Mouse (Mus musculus): ENCODE results near the gene Gnb1l. TPM values are rescaled to one million over a fixed set of nuclear protein-coding genes. Genes with fewer than 3 reads are reported as not detected.

Gene Gnb1l
- polyA plus RNA-seq, 1 experiment: 12.4 TPM

DNA sequence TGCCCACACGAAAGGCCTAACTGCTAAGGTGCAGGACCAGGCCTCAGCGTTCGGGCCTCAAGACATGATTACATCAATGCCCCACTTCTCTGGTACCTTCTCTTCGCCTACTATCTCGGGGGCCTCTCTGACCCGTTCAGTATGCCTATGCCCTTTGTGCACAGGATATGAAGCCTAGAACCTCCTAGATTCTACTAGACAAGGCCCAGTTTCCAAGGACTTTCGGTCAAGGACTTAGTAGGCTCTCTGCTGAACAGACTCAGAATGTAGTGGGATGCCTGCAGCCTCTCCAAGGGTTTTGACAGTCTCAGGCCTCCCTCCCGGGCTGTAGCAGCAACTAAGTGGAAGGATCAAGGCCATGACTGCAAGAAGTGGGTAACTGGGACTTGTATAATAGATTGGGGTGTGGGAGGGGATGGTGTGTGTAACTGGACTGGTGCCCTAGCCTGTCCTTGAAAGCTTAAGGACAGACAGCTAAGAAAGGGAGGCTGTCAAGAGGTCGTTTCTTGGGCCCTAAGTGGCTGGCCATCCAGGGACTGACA, 90.6 kb downstream of the Gnb1l start:
- no peak for TF ChIP-seq POLR2A (IDR thresholded peaks at IDR 0.05; ENCODE audit: borderline replicate concordance, extremely low read depth, insufficient read depth, insufficient read length, poor library complexity, severe bottlenecking)
- no peak for TF ChIP-seq CTCF (IDR thresholded peaks at IDR 0.05; ENCODE audit: borderline replicate concordance, extremely low read depth, insufficient read depth, insufficient read length)
- DNase-seq (ENCODE audit: low read depth): no peak

DNA sequence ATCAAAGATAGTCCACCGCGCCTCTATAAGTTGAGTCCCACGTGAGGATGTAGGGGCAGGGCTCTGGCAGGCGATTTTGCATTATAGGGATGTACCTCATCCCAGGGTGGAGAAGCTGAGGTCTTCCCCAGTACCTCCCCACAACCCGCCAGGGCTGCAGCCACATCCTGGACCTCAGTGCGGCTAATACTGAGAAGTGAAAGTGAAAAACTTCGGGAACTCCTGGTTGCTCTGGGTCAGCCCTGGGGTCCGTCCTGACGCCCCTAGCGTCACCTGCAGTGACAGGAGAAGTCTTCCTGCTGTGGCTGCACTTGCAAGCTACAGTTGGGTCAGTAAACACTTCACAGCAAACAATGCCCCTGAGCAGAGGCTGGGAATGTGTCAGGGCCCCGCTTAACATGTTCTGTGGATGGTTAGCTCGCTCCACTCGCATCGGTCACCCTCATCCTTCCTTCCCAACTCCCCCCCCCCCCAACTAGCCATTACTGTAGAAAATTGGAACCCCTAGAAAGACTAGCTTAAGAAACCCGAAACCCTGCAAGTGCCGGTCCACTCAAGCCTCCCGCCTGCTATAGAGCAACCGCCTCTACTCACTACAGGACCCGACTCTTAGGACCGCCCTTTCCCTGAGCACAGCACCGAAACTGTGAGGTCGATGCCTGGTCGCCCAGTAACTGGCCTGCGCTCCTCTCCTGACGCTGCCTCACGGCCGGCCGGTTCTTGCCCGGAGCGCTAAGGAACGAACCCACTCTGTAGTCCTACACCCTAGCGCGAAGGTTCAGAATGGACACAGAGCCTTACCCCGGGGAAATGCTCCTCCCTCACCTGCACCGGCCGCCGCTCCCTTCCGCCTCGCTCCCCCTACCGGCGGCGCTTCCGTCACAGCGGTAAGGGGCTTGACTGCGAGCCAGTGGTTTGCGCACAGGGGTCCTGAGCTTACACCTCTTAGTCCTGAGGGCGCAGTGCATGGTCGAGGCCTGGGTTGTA, 91.6 kb downstream of the Gnb1l start, which contains the start of gene Tbx1:
Gene Tbx1 (minus strand): TSS at position 868 of the 987 bp plus-strand sequence.
- TF ChIP-seq POLR2A (IDR thresholded peaks at IDR 0.05; ENCODE audit: borderline replicate concordance, extremely low read depth, insufficient read depth, insufficient read length, poor library complexity, severe bottlenecking) (no peak), CTCF (IDR thresholded peaks at IDR 0.05; ENCODE audit: borderline replicate concordance, extremely low read depth, insufficient read depth, insufficient read length) (peak; percentile 43; the same call in 1 of the 2 replicates)

DNA sequence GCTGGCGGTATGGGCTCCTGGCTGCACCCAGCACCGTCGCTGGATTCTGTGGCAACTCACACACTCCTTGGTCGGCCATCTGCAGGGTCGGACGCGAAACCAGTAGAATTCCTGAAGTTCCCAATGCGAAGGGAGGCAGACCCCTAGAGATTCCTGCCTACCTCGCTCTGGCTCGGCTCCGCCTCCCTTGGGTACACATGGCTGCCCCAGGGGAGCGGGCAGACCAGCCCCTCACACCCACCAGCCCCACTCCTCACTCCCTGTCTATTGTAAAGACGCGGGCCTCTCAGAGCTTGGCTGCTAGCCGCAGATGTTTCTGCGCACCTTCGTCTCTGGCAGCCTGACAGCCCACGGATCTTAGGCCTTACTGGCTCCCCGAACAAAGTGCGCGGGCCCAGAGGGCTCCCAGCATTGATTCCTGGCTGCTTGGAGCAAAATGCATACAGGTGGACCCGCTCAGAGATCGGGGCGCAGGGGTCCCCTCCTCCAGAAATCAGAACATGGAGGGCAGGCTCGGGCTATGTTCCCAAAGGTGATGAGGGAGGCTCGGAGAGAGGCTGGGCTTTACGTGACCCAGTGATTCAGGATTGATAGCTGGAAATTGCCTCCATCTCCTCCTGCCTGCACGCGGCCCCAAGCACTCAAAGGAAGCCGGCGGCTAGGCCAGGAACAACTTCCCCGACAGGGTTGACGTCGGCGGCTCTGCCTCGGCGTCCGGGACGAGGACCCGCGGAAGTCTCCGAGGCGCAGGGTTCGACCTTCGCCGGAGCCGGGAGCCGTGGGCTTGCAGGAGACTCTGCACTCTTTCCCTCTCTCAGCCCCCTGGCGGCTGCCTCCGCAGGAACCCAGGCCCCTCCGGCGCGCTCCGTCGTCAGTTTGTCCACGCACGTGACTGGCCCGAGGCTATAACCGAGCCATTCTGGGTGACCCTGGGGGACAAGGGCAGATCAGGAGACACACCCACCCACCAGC, 92.8 kb downstream of the Gnb1l start:
- DNase-seq (ENCODE audit: low read depth): no peak
- TF ChIP-seq CTCF (IDR thresholded peaks at IDR 0.05; ENCODE audit: borderline replicate concordance, extremely low read depth, insufficient read depth, insufficient read length): peak; percentile 35; the same call in 1 of the 2 replicates
- no peak for TF ChIP-seq POLR2A (IDR thresholded peaks at IDR 0.05; ENCODE audit: borderline replicate concordance, extremely low read depth, insufficient read depth, insufficient read length, poor library complexity, severe bottlenecking)

More for the DNA sequence above, 91.6 kb downstream of the Gnb1l start, which contains the start of gene Tbx1:
- DNase-seq (ENCODE audit: low read depth): no peak

GRCm38 (mm10) chr16:18593930-18594329, 95.4 kb downstream of the Gnb1l start:
- TF ChIP-seq POLR2A (IDR thresholded peaks at IDR 0.05; ENCODE audit: borderline replicate concordance, extremely low read depth, insufficient read depth, insufficient read length, poor library complexity, severe bottlenecking) (no peak), CTCF (IDR thresholded peaks at IDR 0.05; ENCODE audit: borderline replicate concordance, extremely low read depth, insufficient read depth, insufficient read length) (no peak)
- DNase-seq (ENCODE audit: low read depth): no peak

DNA sequence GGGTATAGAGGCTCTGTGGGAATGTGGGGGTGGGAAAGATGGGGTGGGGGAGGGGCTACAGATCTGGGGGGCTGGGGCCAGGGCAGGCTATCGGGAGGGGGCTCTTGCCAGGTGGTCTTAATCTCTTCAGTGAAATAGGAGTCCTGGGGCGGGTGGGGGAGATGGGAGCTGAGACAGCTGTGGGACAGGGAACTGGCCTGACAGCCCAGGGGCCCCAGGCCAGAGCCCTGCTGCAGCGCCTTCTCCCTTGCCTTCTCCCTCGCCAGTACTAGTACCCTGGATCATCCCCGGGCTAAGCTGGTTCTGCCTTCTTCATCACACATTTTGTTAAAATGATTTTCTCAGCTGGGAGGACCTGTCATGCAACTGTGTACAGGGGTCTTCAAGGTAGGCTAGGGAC, 97.7 kb downstream of the Gnb1l start:
- TF ChIP-seq POLR2A (IDR thresholded peaks at IDR 0.05; ENCODE audit: borderline replicate concordance, extremely low read depth, insufficient read depth, insufficient read length, poor library complexity, severe bottlenecking) (no peak), CTCF (IDR thresholded peaks at IDR 0.05; ENCODE audit: borderline replicate concordance, extremely low read depth, insufficient read depth, insufficient read length) (no peak)
- DNase-seq (ENCODE audit: low read depth): no peak

DNA sequence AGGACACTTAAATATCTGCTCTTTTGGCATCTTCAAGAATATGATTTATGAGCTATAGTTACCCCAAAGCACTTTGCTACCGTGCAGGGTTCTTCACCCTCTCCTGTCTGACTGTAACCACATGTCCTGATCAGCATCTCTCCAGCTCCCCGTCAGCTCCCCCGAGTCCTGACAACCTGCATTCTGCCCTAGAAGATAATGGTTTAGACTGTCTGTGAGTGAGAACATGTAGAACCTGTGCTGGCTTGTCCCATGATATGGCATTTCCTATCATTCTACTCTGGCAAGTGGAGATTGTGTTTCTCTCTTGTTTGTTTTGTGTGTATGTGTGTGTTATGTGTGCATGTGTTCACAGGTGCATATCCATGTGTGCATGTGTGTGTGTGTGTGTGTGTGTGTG, 99.5 kb downstream of the Gnb1l start:
- DNase-seq (ENCODE audit: low read depth): no peak
- TF ChIP-seq CTCF (IDR thresholded peaks at IDR 0.05; ENCODE audit: borderline replicate concordance, extremely low read depth, insufficient read depth, insufficient read length) (no peak), POLR2A (IDR thresholded peaks at IDR 0.05; ENCODE audit: borderline replicate concordance, extremely low read depth, insufficient read depth, insufficient read length, poor library complexity, severe bottlenecking) (no peak)

DNA sequence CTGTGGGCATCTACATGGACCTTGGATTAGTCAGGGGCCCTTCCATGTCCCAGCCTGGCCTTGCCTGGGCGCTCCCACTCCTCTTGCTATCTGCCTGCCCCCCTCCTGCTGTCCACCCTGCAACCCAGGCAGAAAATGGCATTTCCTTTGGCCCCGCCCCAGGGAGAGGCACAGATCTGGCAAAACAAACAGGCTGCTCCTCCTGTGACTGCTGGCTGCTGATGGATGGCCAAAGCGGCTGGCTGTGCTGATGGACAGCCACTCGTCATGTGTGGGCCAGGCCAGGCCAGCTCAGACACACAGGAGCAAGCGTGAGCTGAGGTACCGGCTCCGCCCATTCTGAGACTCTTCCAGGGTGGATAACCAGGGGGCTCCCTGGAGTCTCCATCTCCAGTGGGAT, 102.9 kb downstream of the Gnb1l start:
- no peak for TF ChIP-seq POLR2A (IDR thresholded peaks at IDR 0.05; ENCODE audit: borderline replicate concordance, extremely low read depth, insufficient read depth, insufficient read length, poor library complexity, severe bottlenecking)
- no peak for TF ChIP-seq CTCF (IDR thresholded peaks at IDR 0.05; ENCODE audit: borderline replicate concordance, extremely low read depth, insufficient read depth, insufficient read length)
- no peak for DNase-seq (ENCODE audit: low read depth)

GRCm38 (mm10) chr16:18604267-18604701, 105.8 kb downstream of the Gnb1l start:
- DNase-seq (ENCODE audit: low read depth): no peak
- no peak for TF ChIP-seq CTCF (IDR thresholded peaks at IDR 0.05; ENCODE audit: borderline replicate concordance, extremely low read depth, insufficient read depth, insufficient read length)
- TF ChIP-seq POLR2A (IDR thresholded peaks at IDR 0.05; ENCODE audit: borderline replicate concordance, extremely low read depth, insufficient read depth, insufficient read length, poor library complexity, severe bottlenecking): no peak

DNA sequence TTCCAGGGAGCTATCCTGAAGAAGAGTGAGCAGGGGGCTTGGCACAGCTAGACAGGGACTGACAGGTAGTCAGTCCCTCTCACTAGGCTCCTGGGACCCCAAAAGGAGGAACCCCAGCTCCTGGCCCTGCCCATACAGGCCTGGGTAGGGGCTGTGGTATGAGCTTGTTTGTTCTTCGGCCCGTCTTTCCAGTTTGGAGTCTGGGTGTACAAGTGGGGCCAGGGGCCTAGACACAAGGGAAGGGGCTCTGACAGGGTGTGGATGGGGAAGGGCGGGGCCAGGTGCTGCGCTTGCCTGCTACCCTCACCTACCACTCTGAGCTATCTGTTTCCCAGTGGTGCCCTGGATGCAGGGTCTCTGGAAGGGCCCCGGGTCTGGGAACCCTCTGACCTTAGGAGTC, 107.2 kb downstream of the Gnb1l start:
- TF ChIP-seq POLR2A (IDR thresholded peaks at IDR 0.05; ENCODE audit: borderline replicate concordance, extremely low read depth, insufficient read depth, insufficient read length, poor library complexity, severe bottlenecking): no peak
- no peak for TF ChIP-seq CTCF (IDR thresholded peaks at IDR 0.05; ENCODE audit: borderline replicate concordance, extremely low read depth, insufficient read depth, insufficient read length)
- DNase-seq (ENCODE audit: low read depth): no peak

DNA sequence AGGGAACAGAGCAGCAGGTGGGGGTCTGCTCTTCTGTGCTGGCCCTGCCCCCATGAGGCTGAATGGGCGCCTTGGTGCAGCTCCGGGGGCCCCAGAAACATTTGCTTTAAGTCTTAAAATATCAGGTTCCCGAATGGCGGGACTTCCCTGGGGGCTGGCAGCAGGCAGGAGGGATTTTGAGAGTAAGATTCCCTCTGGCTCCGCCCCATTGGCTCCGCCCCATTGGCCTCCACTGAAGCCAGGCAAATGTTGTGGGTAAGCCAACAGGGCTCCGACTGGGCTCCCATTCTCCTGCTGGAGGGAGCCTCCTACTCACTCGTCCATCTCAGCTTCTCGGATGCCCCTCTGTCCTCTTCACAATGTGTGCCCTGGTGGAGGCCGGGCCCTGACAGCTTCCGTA, 109.7 kb downstream of the Gnb1l start:
- peak; percentile 51 for DNase-seq (ENCODE audit: low read depth)
- TF ChIP-seq POLR2A (IDR thresholded peaks at IDR 0.05; ENCODE audit: borderline replicate concordance, extremely low read depth, insufficient read depth, insufficient read length, poor library complexity, severe bottlenecking) (no peak), CTCF (IDR thresholded peaks at IDR 0.05; ENCODE audit: borderline replicate concordance, extremely low read depth, insufficient read depth, insufficient read length) (no peak)
